Mouse (Mus musculus): ENCODE results near the gene Epb41l4b. TPM values are rescaled to one million over a fixed set of nuclear protein-coding genes. Genes with fewer than 3 reads are reported as not detected.
A peak's percentile ranks its signal among the peaks of the same experiment; 100 is the strongest.

Epb41l4b gene
- polyA plus RNA-seq, 2 experiments, result 5.3 to 12.2 TPM

- Histone ChIP-seq H3K9ac (ENCODE audit: low read depth, low read length, severe bottlenecking) (no peak overlapping the region), H3K4me2 (replicated peaks; ENCODE audit: low read depth, low read length, severe bottlenecking) (no peak overlapping the region), H3K9me3 (ENCODE audit: control insufficient read depth, low read length) (no peaks in the 10 kb centered on the region), H3K4me3 (replicated peaks; ENCODE audit: low read length) (no peak overlapping the region), H3K27ac (replicated peaks; ENCODE audit: low read depth, low read length) (no peak overlapping the region), H3K4me1 (ENCODE audit: control insufficient read depth, insufficient read depth, low read length) (peaks cover 4% of the 10 kb centered on the region; the same call in 1 of the 2 replicates), H3K36me3 (ENCODE audit: control insufficient read depth, insufficient read depth, low read length) (no peaks in the 10 kb centered on the region), H3K27me3 (ENCODE audit: control insufficient read depth, insufficient read depth, low read length) (no peaks in the 10 kb centered on the region)
- DNase-seq (ENCODE audit: low spot score), result no peak
- WGBS, result 47% methylated on average over 4 of the region's 4 CpGs
- TF ChIP-seq POLR2A (IDR thresholded peaks at IDR 0.05; ENCODE audit: borderline replicate concordance, extremely low read depth, insufficient read depth, insufficient read length), result no peak
- 0 out of 2 replicates have a peak, but pooled peaks have one; percentile 47 for ATAC-seq (ENCODE audit: low FRiP score, low read depth)
Observed at GRCm38 (mm10) chr4:57183493-57183892, 40.3 kb upstream of the Epb41l4b start.

- H3K4me2 ChIP-seq (replicated peaks; ENCODE audit: low read depth, low read length, severe bottlenecking), result no peak overlapping the region
- no peak overlapping the region for H3K9ac ChIP-seq (ENCODE audit: low read depth, low read length, severe bottlenecking)
- H3K27ac ChIP-seq (replicated peaks; ENCODE audit: low read depth, low read length), result no peak overlapping the region
- H3K36me3 ChIP-seq (ENCODE audit: control insufficient read depth, insufficient read depth, low read length), result no peaks in the 10 kb centered on the region
- TF ChIP-seq POLR2A (IDR thresholded peaks at IDR 0.05; ENCODE audit: borderline replicate concordance, extremely low read depth, insufficient read depth, insufficient read length), result no peak
- H3K4me3 ChIP-seq (replicated peaks; ENCODE audit: low read length), result no peak overlapping the region
- DNase-seq (ENCODE audit: low spot score) (no peak), ATAC-seq (ENCODE audit: low FRiP score, low read depth) (no peak)
- WGBS, result 52% methylated on average over 1 of the region's 1 CpGs
- H3K4me1 ChIP-seq (ENCODE audit: control insufficient read depth, insufficient read depth, low read length), result peaks cover 4% of the 10 kb centered on the region; the same call in 1 of the 2 replicates
- H3K9me3 ChIP-seq (ENCODE audit: control insufficient read depth, low read length), result no peaks in the 10 kb centered on the region
- H3K27me3 ChIP-seq (ENCODE audit: control insufficient read depth, insufficient read depth, low read length), result no peaks in the 10 kb centered on the region
Observed at GRCm38 (mm10) chr4:57181538-57181937, 38.3 kb upstream of the Epb41l4b start.

- 71% methylated on average over 4 of the region's 4 CpGs for WGBS
- no peak for ATAC-seq (ENCODE audit: low FRiP score, low read depth)
Observed at GRCm38 (mm10) chr4:57178881-57179280, 35.6 kb upstream of the Epb41l4b start.

GRCm38 (mm10) chr4:57175329-57175728 is 32.1 kb upstream of the Epb41l4b start:
- DNase-seq (ENCODE audit: low spot score) (no peak), ATAC-seq (ENCODE audit: low FRiP score, low read depth) (no peak)
- Histone ChIP-seq H3K4me2 (replicated peaks; ENCODE audit: low read depth, low read length, severe bottlenecking) (no peak overlapping the region), H3K27ac (replicated peaks; ENCODE audit: low read depth, low read length) (no peak overlapping the region), H3K9ac (ENCODE audit: low read depth, low read length, severe bottlenecking) (no peak overlapping the region), H3K4me3 (replicated peaks; ENCODE audit: low read length) (no peak overlapping the region), H3K36me3 (ENCODE audit: control insufficient read depth, insufficient read depth, low read length) (no peaks in the 10 kb centered on the region), H3K9me3 (ENCODE audit: control insufficient read depth, low read length) (no peaks in the 10 kb centered on the region), H3K27me3 (ENCODE audit: control insufficient read depth, insufficient read depth, low read length) (no peaks in the 10 kb centered on the region), H3K4me1 (ENCODE audit: control insufficient read depth, insufficient read depth, low read length) (peaks cover 20% of the 10 kb centered on the region)
- no peak for TF ChIP-seq POLR2A (IDR thresholded peaks at IDR 0.05; ENCODE audit: borderline replicate concordance, extremely low read depth, insufficient read depth, insufficient read length)
- 60% methylated on average over 10 of the region's 10 CpGs for WGBS

More at GRCm38 (mm10) chr4:57178881-57179280, 35.6 kb upstream of the Epb41l4b start:
- Histone ChIP-seq H3K4me2 (replicated peaks; ENCODE audit: low read depth, low read length, severe bottlenecking) (no peak overlapping the region), H3K27ac (replicated peaks; ENCODE audit: low read depth, low read length) (no peak overlapping the region), H3K4me1 (ENCODE audit: control insufficient read depth, insufficient read depth, low read length) (0 out of 2 replicates have a peak, but pooled peaks cover 3% of the 10 kb centered on the region), H3K36me3 (ENCODE audit: control insufficient read depth, insufficient read depth, low read length) (no peaks in the 10 kb centered on the region), H3K27me3 (ENCODE audit: control insufficient read depth, insufficient read depth, low read length) (no peaks in the 10 kb centered on the region), H3K9me3 (ENCODE audit: control insufficient read depth, low read length) (no peaks in the 10 kb centered on the region), H3K4me3 (replicated peaks; ENCODE audit: low read length) (no peak overlapping the region), H3K9ac (ENCODE audit: low read depth, low read length, severe bottlenecking) (no peak overlapping the region)
- TF ChIP-seq POLR2A (IDR thresholded peaks at IDR 0.05; ENCODE audit: borderline replicate concordance, extremely low read depth, insufficient read depth, insufficient read length), result no peak
- no peak for DNase-seq (ENCODE audit: low spot score)

- Histone ChIP-seq H3K27ac (replicated peaks; ENCODE audit: low read depth, low read length) (no peak overlapping the region), H3K4me1 (ENCODE audit: control insufficient read depth, insufficient read depth, low read length) (peaks cover 20% of the 10 kb centered on the region), H3K4me2 (replicated peaks; ENCODE audit: low read depth, low read length, severe bottlenecking) (no peak overlapping the region), H3K36me3 (ENCODE audit: control insufficient read depth, insufficient read depth, low read length) (no peaks in the 10 kb centered on the region), H3K9me3 (ENCODE audit: control insufficient read depth, low read length) (no peaks in the 10 kb centered on the region), H3K9ac (ENCODE audit: low read depth, low read length, severe bottlenecking) (no peak overlapping the region), H3K4me3 (replicated peaks; ENCODE audit: low read length) (no peak overlapping the region), H3K27me3 (ENCODE audit: control insufficient read depth, insufficient read depth, low read length) (no peaks in the 10 kb centered on the region)
- 58% methylated on average over 8 of the region's 8 CpGs for WGBS
- no peak for TF ChIP-seq POLR2A (IDR thresholded peaks at IDR 0.05; ENCODE audit: borderline replicate concordance, extremely low read depth, insufficient read depth, insufficient read length)
- DNase-seq (ENCODE audit: low spot score), result no peak
- ATAC-seq (ENCODE audit: low FRiP score, low read depth), result no peak
Observed at GRCm38 (mm10) chr4:57172861-57173260, 29.6 kb upstream of the Epb41l4b start.

All from limb, embryonic 14.5 days (tissue).